Mouse (Mus musculus): Measurements from ENCODE around the gene Srp9.

Gene Srp9

GRCm38 (mm10) chr1:182124506-182124905 is at the start of gene Srp9:
Gene Srp9 (plus strand): TSS chr1:182124737.
- DNase-seq (ENCODE audit: low read depth, low spot score), result peak; percentile 89

- no peak for DNase-seq (ENCODE audit: low read depth, low spot score)
Observed at GRCm38 (mm10) chr1:182081744-182082419, 42.7 kb upstream of the Srp9 start.

- DNase-seq (ENCODE audit: low read depth, low spot score), result no peak
Observed at GRCm38 (mm10) chr1:182083459-182083858, 41.1 kb upstream of the Srp9 start.

GRCm38 (mm10) chr1:182086759-182087158 is 37.8 kb upstream of the Srp9 start:
- no peak for DNase-seq (ENCODE audit: low read depth, low spot score)

- DNase-seq (ENCODE audit: low read depth, low spot score), result no peak
Observed at GRCm38 (mm10) chr1:182087351-182087750, 37.2 kb upstream of the Srp9 start.

GRCm38 (mm10) chr1:182087753-182088633 is 36.5 kb upstream of the Srp9 start:
- DNase-seq (ENCODE audit: low read depth, low spot score), result no peak

GRCm38 (mm10) chr1:182088844-182089418 is 35.6 kb upstream of the Srp9 start:
- no peak for DNase-seq (ENCODE audit: low read depth, low spot score)

- no peak for DNase-seq (ENCODE audit: low read depth, low spot score)
Observed at GRCm38 (mm10) chr1:182089600-182090297, 34.8 kb upstream of the Srp9 start.

GRCm38 (mm10) chr1:182090298-182090677 is 34.2 kb upstream of the Srp9 start:
- no peak for DNase-seq (ENCODE audit: low read depth, low spot score)

GRCm38 (mm10) chr1:182091261-182091660 is 33.3 kb upstream of the Srp9 start:
- no peak for DNase-seq (ENCODE audit: low read depth, low spot score)

- no peak for DNase-seq (ENCODE audit: low read depth, low spot score)
Observed at GRCm38 (mm10) chr1:182091746-182092412, 32.7 kb upstream of the Srp9 start.

GRCm38 (mm10) chr1:182092413-182092800 is 32.1 kb upstream of the Srp9 start:
- no peak for DNase-seq (ENCODE audit: low read depth, low spot score)

- DNase-seq (ENCODE audit: low read depth, low spot score), result no peak
Observed at GRCm38 (mm10) chr1:182093407-182093806, 31.1 kb upstream of the Srp9 start.

- no peak for DNase-seq (ENCODE audit: low read depth, low spot score)
Observed at GRCm38 (mm10) chr1:182094473-182095136, 29.9 kb upstream of the Srp9 start.

GRCm38 (mm10) chr1:182095240-182095741 is 29.2 kb upstream of the Srp9 start:
- no peak for DNase-seq (ENCODE audit: low read depth, low spot score)

GRCm38 (mm10) chr1:182096707-182097106 is 27.8 kb upstream of the Srp9 start:
- DNase-seq (ENCODE audit: low read depth, low spot score), result no peak

- DNase-seq (ENCODE audit: low read depth, low spot score), result no peak
Observed at GRCm38 (mm10) chr1:182099062-182099461, 25.5 kb upstream of the Srp9 start.

- DNase-seq (ENCODE audit: low read depth, low spot score), result no peak
Observed at GRCm38 (mm10) chr1:182100403-182100802, 24.1 kb upstream of the Srp9 start.

GRCm38 (mm10) chr1:182101468-182101867 is 23.1 kb upstream of the Srp9 start:
- DNase-seq (ENCODE audit: low read depth, low spot score), result no peak

- no peak for DNase-seq (ENCODE audit: low read depth, low spot score)
Observed at GRCm38 (mm10) chr1:182102706-182103105, 21.8 kb upstream of the Srp9 start.

- no peak for DNase-seq (ENCODE audit: low read depth, low spot score)
Observed at GRCm38 (mm10) chr1:182103436-182103835, 21.1 kb upstream of the Srp9 start.

All from telencephalon, adult 2 months (tissue).